Mouse (Mus musculus) testis, adult 2 months (tissue): ENCODE results near the gene Rack1.

Experiments
- CTCF ChIP-seq: fragments of 200-500 bp; IDR thresholded peaks from 2 replicates; pipeline ENCODE4 v1.5.1; 2012; ENCODE audit warnings: low read depth, mild to moderate bottlenecking, inconsistent platforms, low read length, moderate library complexity; ENCODE audit not compliant: control insufficient read depth, insufficient read depth, insufficient replicate concordance
- POLR2A ChIP-seq: fragments of 200-500 bp; IDR thresholded peaks from 2 replicates; pipeline ENCODE4 v1.6.1; 2012; ENCODE audit warnings: low read depth, mild to moderate bottlenecking, inconsistent platforms, low read length, moderate library complexity; ENCODE audit not compliant: control insufficient read depth

- TF ChIP-seq CTCF: no peak
- no peak for TF ChIP-seq POLR2A
Measured at GRCm38 (mm10) chr11:48851270-48851995, 51.3 kb downstream of the Rack1 start.
